Mouse (Mus musculus) CD4-positive, CD25-positive, alpha-beta regulatory T cell, adult 9 weeks (primary cell): ENCODE measurements around the gene Mmp3. TPM values are rescaled to one million over a fixed set of nuclear protein-coding genes. Genes with fewer than 3 reads are reported as not detected.

Experiments used
- polyA plus RNA-seq: library from polyadenylated mRNA; unstranded; fragments of 100-300 nt; shearing (Covaris generic); gene quantifications from one replicate; pipeline ENCODE4 v1.2.1, GENCODE M21; 2017

The Mmp3 gene
- polyA plus RNA-seq: not detected

GRCm38 (mm10) chr9:7445522-7445921 is at the start of gene Mmp3:
Gene Mmp3, plus strand, starts transcription at chr9:7445822.

GRCm38 (mm10) chr9:7502051-7502450 is 56.4 kb downstream of the Mmp3 start, which contains the start of gene Mmp10:
Gene Mmp10, plus strand, starts transcription at chr9:7502352.

Other genes with a start within 250 kb of the Mmp3 start
- not detected for gene Mmp13, start 173.3 kb upstream of the Mmp3 start, polyA plus RNA-seq
- gene Mmp12, start 101.4 kb upstream of the Mmp3 start, polyA plus RNA-seq: not detected
- gene Mmp1b, start 57.8 kb upstream of the Mmp3 start, polyA plus RNA-seq: not detected
- gene Mmp10, start 56.5 kb downstream of the Mmp3 start, polyA plus RNA-seq: not detected
- gene Mmp8, start 112.6 kb downstream of the Mmp3 start, polyA plus RNA-seq: not detected
- gene Mmp27, start 125.6 kb downstream of the Mmp3 start, polyA plus RNA-seq: not detected
- not detected for gene Mmp20, start 182.4 kb downstream of the Mmp3 start, polyA plus RNA-seq
- gene Mmp7, start 246.3 kb downstream of the Mmp3 start, polyA plus RNA-seq: not detected